Mouse (Mus musculus) 3T3-L1 (cell line): Measurements from ENCODE around the gene Csad.

Experiments used
- DNase-seq: peaks from one replicate; pipeline ENCODE4 v3.0.0-alpha.2; 2015; ENCODE audit warnings: low read depth, low spot score

Csad gene

DNA sequence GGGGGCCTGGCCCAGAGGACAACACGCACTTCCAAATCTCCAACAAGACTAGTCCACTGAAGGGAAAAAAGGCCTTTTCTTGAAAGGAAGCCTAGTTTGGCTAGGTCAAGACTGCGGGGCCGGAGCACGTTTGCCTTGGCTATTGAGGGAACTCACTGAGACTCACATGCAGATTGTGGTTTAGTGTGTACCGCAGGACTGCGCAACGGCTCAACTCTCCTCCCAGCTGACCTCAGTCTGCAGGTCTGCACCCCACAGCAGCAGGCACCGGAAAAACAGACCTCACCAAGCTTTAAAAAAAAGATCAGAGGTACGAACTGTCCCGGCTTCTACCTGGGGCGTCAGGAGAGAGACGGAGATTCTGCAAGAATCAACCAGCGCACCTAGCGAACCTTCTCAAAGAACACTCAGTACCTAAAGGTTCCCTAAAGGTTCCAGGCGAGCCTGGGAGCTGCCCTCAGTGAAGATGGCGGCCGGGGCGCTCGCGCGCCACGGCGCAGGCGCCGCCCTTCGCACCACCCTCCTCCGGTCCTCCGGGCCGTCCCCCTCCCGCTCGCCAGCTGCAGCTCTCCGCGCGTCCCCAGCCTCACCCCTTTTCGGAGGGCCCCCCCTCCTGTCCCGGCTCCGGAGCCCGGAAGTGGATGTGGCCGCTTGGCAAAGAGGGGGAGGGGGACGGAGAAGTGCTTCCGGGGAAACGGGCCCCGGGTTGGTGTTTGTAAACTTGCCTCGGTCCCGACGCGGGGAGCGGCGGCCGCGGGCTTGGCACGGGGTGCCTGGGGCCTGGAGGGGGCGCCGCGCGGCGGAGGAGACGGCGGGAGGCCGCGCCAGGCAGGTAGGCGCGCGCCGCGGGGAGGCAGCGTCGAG, 1.3 kb downstream of the Csad start, which contains the start of gene Zfp740:
Zfp740 (plus strand) TSS at position 279 of the 864 bp plus-strand sequence.
- peak; percentile 96 for DNase-seq

DNA sequence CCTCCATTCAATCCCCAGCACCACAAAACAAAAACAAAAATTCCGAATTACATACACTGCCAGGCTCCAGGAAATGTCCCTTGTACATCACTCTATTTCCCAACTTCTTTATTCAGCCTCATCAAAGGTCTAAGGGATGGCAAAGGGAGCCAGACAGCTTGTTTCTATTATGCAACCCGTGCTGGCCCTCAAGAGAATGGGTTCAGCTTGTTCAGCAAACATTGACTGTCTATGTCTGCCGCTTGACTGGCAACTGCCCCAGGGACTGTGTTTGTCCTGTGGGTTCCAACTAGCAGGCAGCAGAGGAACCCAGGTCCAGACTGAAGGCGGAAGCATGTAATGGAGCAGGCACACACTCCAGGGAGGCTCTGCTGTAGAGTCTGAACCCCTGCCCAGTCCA, 5.7 kb downstream of the Csad start:
- peak; percentile 19 for DNase-seq

DNA sequence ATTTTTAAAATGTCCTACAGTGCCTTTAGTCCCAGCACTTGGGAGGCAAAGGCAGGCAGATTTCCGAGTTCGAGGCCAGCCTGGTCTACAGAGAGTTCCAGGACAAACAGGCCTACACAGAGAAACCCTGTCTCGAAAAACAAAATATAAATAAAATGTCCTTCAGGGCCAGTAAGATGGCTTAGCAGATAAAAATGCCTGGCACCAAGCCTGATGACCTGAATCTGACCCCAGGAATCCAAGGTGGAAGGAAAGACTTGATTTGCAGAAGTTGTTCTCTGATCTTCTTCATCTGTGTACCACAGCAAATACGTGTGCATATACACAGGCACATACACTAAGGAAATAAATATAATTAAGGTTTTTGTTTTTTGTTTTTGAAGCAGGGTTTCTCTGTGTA, 9.2 kb downstream of the Csad start:
- DNase-seq: peak; percentile 27

DNA sequence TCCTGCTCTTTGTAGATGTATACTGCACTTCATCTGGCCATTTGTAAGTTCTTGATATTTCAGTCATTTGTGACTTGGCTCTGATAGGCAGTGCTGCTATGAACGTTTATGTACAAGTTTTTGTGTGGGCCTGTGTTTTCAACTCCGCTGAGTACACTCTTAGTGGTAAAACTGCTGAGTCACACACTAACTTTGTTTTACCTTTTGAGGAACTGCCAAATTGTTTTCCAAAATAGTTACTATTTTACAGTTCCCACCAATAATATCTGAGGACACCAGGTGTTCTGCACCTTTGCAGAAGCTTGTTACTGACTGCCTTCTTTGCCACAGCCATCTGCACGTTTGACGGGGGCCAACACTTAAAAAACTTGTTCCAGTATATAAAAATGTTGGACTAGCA, 10.1 kb downstream of the Csad start:
- peak; percentile 17 for DNase-seq

DNA sequence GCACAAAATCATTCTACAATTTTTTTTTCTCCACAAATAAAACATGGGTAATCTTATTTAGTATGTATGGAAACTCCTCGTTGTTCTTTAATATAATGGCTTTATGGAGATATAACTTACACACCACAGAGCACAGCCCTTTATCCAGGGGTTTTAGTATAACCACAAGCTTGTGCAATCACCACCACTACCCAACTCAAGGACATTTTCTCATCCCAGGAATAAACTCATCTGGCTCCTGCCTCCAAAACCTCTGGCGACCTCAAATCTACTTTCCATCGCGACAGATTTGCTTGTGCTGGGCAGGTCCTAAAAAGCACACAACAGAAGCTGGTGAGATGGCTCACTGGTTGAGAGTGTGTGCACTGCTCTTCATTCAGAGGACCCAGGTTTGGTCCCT, 10.9 kb downstream of the Csad start:
- DNase-seq: peak; percentile 65

DNA sequence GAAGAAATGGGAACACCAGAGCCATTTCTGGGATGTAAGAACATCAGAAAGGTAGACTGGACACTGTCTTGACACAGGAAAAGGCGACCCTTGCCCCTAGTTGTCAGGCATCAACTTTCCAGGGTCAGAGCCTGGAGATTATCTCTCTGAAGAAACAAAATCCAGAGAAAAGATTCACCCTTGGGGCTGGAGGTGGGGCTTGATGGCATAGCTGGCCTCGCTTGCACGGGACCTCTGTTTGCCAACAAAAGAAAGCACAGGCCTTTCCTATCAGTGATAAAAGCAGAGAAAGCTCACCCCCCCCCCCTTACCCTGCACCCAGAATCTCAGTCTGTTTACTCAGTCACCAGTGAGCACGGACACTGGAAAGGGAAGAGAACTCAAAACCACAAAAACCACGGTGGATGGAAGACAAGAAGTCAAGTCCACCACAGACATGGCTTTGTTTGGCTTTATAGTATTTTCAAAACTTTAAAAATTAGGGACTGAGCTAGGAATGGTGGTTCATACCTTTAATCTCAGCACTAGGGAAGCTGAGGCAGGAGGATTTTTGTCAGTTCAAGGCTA, 11.6 kb downstream of the Csad start:
- peak; percentile 85 for DNase-seq

DNA sequence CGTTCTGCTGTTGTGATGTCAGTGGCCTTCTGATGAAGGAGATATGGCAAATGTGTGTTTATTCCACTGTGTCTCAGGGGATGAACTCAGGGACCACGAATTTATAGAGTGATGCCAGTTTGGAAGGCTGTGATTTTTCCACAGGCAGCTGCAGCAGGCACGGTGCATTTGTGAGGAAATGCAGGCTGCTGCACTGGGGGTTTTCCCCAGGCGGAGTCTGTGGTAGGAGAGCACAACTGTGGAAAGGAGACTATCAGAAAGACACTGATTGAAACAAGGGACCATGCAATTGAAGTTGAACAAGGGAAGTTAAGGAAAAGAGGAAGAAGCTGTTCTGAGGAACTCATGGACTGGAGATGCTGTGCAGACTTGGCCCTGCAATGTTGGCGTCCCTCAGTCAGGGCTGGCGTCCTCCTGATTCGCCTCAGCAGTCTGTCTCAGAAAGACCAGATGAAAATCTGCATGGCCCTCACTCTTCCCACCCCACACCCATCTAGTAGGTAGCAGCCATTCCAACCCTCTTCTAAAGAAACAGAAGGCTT, 12.2 kb downstream of the Csad start:
- peak; percentile 21 for DNase-seq

DNA sequence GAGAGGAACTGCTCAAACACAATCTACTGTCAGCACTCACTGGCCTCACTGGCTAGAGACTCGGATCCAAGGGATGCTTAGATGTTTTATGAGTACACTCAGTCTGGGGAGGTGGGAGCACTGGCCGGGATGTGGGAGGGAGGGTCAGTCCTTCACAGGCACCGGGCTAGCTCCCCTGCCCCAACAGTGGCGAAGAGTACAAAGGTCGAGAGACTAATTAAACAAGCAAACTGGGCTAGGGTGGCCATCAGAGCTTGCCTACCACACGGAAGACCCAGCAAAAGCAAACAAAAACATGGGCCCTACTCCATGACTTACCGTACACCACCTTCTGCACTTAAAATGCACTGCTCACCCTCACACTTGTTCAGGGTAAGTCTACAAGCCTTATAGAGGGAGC, 12.8 kb downstream of the Csad start:
- DNase-seq: no peak

DNA sequence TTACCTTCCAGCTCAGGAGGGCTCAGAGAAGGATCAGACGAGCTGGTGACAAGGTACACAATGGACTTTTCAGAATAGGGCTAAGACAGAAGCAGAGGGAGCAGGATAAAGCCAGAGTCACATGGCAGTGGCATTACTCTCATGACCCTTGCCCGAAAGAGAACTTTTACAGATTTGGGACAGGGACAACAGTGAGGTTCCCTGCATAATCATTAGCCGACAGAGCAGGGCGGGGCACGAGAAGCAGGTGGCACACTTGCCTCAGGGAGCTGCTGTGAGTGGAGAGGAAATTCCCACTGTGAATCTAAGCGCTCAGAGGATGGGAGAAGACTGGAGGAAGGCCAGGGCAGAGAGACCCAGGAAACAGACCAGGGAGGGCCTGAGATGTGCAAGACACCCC, 15.6 kb downstream of the Csad start:
- no peak for DNase-seq

DNA sequence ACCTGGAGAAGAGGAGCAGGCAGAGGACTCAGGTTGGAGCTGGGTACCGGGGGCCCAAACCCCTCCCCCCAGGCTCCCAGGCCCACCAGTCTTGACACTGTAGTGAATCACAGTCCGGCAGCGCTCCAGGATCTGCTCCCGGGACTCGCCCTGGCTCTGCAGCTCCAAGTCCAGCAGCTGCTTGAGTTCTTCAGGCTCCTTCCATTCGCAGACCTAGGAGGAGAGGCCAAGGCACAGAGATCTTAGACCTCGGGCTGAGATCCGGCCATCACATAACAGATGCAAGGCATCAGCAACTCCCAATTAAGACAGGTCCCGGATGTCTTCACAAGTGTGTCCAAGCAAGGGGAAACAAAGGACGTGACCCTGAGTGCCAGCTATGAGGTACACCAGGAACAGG, 16.4 kb downstream of the Csad start:
- DNase-seq: no peak

DNA sequence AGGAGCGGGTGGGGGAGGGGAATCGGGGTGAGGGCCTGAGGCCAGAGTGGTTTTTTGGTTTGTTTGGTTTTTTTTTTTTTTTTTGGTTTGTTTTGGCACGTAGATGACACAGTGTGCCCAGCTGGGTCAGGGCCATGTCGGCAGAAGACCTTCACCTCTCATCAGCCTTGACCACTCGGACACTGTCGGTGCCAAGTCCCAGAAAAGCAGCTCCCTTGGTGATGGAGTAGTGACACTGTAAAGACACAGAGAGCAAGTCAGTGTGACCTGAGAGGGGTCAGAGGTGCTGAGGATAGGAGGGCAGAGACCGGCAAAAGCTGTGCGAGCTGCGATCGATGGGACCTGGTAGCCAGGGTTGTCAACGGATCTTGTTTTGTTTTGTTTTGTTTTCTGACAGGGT, 18.3 kb downstream of the Csad start:
- no peak for DNase-seq

DNA sequence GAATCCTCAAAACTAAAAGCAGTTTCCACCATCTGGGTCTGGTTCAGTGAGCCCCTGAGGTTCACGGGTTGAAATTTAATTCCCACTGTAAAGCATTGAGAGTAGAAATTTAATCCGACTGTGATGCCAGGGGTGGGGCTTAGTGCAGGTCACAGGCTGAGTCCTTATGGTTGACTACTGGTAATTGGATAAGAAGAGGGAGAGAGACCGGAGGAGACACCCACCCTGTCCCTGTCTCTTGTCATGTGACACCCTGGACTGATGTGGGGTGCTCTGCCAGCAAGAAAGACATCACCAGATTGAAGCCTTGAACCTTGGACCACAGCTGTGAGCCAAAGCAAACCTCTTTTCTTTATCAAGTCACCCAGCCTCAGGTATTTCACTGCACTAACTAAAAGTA, 21.4 kb downstream of the Csad start:
- no peak for DNase-seq

DNA sequence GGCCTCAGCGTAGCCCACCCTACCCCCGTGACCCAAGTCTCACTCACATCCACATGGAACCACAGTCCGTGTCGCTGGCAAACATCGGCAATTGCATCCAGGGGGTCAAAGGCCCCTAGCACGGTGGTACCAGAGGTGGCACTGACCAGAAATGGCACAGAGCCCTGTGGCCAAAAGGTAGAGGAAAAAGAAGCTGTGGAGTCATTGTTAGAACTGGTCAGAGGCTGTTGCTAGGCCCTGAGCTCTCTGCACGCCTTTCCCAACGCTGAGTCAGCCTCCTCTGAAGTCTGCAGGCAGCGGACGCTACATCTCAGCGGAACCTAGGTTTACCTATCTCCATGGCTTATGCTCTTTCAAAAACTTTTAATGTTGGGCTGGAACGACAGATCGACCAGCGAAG, 24.6 kb downstream of the Csad start:
- no peak for DNase-seq

DNA sequence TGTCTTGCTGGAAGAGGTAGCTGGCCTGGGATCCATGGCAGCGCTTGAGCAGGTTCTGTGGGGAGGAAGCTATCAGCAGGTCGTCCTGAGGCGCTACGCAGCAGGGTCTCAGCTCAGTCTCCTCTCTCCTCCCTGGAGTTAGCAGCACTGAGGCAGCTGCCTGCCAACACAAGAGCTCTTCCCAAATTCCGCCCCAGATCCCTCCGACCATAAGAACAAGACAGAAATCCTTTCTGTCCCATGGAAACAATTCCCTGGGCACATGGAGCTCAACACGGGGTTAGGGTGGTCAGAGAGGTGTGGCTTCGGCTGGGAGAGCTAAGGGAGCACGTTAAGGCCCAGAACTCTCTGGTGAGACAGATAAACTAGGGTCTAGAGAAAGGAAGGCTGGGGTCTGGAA, 25.4 kb downstream of the Csad start:
- no peak for DNase-seq

DNA sequence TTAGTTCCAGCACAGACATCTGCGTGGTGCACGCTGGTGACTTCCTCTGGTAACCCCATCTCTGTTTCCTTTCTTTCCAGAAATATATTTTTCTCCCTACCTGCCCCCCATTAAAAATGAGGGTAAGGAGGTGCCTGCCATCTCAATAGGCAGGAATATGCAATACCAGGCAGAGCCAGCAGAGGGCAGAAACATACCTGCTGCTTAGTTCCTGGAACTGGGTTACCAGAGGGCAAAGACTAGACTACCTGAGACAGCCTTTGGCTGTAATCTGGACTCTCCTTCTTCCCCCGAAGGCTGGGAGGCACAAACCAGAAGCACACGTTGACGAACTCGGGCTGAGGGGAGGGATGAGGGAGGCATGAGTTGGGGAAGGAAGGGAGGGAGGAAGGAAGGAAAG, 26.2 kb downstream of the Csad start:
- peak; percentile 87 for DNase-seq

DNA sequence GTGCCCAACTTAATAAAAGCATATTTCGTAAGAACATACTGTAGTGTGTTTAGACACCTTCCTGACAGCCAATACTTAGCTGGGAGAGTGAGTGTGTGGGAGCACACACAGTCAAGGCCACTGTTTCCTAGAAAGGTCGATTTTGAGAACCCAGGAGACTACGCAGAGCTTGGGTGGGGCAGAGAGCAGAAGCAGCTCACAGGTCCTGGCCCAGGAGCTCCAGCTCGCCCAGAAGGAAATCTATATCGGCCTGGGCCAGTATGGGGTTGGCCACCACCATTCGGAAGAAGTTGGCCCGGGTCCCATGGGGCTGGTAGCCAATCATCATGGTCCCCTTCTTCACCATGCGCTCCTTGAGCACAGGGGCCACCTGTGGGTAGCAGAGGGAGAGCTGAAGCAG, 27.1 kb downstream of the Csad start:
- no peak for DNase-seq

DNA sequence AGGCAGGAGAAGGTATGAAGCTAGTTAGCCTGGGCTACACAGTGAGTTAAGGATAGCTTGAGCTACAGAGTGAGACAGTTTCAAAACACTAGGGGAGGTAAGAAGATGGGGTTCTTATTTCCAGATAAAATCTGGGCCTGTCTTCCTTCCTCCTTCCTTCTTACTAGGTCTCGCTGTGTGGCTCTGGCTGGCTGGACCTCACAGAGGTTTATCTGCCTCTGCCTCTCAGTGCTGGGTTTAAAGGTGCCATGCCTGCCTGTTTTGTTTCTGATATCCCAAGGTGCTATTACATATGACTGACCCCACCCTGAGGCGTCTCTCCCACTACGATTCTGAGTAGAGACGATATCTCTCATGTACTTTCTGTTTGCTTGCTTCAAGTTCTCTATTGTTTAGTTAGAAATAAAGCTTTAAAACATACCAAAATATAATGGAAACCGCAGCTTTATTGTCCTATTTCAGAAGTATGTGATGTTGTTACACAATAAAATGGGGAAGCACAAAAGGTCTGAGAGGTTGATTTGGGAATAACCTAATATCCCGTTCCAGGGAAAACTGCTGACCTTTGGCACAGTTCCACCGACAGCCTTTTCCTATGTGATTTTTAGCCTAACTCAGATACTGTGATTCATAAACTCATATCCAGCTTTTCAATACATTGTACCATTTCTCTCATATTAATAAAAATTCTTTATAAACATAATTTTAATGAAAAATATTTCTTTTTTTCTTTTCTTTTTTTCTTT, 27.8 kb downstream of the Csad start:
- DNase-seq: no peak

DNA sequence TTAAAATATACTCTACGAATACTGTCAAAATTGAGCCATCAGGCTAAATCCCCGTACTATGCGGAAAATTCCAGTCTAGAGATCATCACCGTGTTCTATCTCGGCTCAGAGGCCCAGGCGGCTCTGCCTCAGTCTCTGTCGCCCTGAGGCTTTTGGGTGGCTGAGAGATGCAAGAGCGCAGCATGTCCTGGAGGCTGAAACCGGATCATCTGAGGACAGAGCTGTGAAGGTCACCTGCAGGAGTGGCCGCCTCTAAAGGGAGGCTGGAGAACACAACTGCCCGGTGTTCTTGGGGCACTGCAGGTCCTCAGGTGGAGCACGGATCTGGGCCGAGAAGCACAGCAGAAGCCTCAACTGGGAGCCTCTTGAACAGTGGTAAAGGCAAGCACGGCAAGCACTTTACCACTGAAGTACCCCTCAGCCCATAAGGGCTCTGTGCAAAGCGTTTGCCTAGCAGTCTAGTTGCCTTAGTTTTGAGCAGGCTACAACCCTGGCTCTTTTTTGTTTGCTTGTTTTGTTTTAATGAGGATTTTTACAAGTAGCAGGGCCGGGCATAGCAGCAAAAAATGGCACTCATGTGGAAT, 28.7 kb downstream of the Csad start:
- no peak for DNase-seq

DNA sequence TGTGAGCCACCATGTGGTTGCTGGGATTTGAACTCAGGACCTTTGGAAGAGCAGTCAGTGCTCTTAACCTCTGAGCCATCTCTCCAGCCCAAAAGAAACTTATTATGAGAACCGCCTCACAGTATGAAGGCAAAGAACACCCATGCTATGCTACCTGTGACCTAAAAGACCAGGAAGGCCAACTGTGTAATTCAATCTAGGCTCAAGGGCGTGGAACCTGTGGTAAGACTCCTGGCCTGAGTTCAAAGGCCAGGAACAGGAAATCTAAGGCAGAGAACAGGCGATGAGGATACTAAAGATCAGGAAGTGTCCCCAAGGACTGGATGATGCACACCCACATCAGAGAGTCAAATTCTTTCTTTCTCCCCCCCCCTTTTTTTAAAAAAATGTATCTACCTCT, 30.9 kb downstream of the Csad start:
- DNase-seq: no peak

DNA sequence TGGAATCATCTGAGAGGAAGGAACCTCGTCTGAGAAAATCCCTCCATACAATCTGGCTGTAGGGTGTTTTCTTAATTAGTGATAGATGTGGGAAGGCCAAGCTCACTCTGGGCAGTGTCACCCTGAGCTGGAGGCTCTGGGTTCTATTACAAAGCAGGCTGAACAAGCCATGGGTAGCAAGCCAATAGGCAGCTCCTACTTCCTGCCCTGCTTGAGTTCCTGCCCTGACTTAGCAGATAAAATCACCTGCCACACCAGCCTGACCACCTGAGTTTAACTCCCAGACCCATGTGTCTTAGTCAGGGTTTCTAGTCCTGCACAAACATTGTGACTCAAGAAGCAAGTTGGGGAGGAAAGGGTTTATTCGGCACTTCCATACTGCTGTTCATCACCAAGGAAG, 35.5 kb downstream of the Csad start:
- no peak for DNase-seq

DNA sequence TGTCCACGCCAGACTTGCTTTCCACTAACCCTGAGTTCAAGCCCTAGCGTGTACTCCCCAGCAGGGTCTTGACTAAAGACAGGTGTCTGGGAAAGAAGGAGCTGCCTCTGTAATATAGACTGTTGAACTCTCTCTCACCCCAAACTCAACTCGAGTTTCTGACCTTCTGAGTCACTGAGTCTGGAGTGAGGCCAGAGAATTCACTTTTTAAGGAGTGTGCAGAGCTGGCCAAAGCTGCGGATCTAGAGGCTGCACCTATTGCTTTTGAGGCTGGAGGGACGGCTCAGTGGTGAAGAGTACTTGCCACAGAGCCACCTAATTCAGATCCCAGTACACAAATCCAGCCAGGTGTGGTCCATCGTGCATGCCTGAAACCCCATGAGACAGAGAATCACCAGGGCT, 36.9 kb downstream of the Csad start:
- DNase-seq: peak; percentile 97

DNA sequence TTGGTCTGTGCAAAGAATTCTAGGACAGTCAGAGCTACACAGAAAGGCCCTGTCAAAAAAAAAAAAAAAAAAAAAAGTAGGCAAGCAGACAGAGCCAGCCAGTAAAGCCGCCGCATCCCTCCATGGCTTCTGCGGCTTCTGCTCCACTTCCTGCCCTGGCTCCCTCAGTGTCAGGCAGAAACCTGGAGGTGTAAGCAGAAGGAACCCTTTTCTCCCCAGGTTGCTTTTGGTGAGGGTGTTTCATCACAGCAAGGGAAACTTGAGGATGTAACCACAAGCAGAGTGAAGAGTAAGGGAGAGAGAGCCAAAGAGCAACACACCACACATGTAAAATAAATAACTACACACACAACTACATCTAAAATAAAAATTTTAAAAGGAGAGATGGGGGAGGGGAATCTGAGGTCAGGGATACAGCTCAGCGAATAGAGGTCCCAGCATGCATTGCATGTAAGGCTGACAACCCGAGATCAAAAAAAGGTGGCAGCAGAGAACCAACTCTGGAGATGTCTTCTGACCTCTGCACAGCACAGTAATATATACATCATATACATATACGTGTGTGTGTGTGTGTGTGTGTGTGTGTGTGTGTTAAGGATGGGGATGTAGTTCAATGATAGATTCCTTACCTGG, 38.9 kb downstream of the Csad start:
- DNase-seq: no peak
